Mouse (Mus musculus) megakaryocyte, adult 5-6 weeks (primary cell): Measurements from ENCODE around the gene Map3k1. TPM values are rescaled to one million over a fixed set of nuclear protein-coding genes. Genes with fewer than 3 reads are reported as not detected.
A peak's percentile ranks its signal among the peaks of the same experiment; 100 is the strongest.

Experiments
- ATAC-seq: 2 replicates; pipeline ENCODE4 v1.8.0; 2016; ENCODE audit warnings: mild to moderate bottlenecking, inconsistent platforms; ENCODE audit not compliant: poor library complexity, severe bottlenecking
- total RNA-seq, 2 experiments: library from RNA; stranded (forward) in 1 of 2; stranded (reverse) in 1 of 2; fragments of 153-499, 151-499 nt in 1 of 2; fragments of 221-1000, 200-1000 nt in 1 of 2; gene quantifications; 2 replicates each; pipeline versions ENCODE4 v1.2.3 to v1.2.4; 2015 to 2017

Map3k1 gene
- total RNA-seq, 2 experiments from 2014 or later, result 61.5 to 74.4 TPM

DNA sequence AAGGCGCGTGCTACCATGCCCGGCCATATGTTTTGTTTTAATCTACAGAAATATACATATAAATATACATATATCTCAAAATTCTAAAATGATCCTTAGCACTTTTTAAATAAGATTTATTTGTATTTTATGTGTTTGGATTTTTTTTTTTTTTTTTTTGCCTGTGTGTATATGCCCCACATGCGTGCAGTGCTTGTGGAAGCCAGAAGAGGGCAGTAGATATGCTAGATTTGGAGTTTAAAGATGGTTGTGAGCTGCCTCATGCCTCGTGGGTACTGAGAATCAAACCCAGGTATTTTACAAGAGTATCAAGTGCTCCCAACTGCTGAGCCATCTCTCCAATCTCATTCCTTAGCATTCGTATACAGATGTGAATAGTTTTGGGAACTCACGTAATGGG lies 6.2 kb upstream of the Map3k1 start:
- no peak for ATAC-seq

DNA sequence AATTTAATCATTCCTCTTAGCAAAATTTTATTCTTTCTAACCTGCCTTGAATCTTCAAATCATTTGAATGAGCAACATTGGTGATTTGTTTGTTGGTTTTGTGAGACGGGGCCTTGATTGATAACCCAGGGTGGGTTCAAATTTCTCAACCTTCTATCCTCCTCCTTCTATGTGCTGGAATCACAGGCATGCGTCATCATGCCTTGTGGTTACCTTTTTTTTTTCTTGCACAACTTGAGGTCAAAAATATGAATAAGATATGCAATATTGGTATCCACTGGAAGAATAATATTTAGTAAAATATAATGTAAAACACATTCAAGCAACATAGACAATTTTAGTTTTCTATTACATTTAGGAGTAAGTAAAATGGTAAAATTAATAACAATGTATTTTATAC lies 3.9 kb upstream of the Map3k1 start:
- no peak for ATAC-seq

- no peak for ATAC-seq
Observed at GRCm38 (mm10) chr13:111810998-111811628, 2.3 kb upstream of the Map3k1 start.

DNA sequence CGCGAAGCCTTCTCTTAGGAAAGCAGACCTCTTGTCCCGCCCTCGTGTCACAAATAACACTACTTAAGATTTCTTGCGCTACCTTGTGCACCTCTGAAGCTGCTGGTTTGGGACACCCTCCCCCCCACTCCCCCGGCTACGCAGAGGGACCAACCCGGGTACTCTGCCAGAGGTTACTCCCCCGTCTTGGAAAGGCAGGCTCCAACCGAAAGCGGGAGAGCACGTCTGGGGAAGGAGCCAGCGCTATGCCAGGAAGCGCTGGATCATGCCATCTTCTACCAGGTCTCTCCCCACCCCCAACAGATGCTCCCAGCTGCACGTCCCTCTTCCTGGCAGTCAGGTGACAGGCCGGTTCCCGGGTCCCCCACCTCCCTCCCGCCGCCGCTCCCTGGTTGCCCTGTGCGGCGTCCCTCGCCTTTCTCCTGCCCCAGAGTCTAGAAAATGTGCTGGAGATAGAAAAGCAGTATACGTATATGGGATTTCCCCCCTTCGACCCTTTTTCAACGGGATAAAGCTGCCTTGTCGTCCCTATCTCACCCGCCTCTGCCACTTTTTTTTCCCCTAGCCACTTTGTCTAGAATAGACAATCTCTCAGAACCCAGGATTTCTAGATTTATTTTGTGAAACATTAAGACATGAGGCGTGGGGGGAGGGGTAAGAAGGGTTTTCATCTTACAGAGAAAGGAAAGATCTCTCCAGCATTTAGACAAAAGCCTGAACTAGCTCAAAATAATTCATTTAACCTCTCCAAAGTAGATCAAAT lies 854 bp upstream of the Map3k1 start:
- peak; percentile 4 for ATAC-seq

GRCm38 (mm10) chr13:111808387-111808636 lies 481 bp downstream of the Map3k1 start:
- no peak for ATAC-seq

DNA sequence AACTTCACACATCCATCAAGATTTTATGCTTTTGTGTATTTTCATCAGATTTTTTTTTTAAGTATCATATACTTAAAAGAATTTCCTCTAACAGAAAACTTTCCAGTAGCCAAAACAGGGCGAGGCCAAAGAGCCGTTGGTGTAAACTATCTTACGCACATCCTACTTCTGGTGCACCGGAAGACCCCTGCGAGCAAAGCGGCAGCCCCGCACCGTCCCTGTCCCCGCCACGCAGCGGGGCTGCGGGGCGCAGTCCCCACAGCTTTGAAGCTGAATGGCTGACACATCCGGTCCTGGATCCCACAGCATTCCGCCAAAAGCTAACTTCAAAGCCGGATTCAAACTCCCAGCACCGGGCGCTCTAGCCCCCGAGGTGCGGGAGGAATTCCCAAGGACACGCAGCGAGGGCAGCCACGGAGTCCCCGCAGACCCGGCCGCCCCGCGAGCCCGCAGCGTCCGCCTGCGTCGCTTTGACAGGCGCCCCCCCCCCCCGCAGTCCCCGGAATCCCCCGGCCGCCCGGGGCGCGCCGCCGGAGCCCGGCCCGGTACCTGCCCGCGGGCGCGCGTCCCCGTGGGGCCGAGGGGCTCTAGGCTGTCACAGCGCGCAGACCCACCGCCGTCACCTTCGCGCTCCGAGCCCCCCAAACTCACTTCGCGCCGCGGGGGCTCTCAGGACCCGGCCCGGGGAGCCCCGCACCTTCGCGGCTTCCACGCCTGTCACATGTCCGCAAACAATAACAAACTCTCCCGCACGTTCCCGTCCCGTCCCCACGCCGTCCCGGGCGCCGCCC lies 1.0 kb downstream of the Map3k1 start:
- peak; percentile 36 for ATAC-seq

DNA sequence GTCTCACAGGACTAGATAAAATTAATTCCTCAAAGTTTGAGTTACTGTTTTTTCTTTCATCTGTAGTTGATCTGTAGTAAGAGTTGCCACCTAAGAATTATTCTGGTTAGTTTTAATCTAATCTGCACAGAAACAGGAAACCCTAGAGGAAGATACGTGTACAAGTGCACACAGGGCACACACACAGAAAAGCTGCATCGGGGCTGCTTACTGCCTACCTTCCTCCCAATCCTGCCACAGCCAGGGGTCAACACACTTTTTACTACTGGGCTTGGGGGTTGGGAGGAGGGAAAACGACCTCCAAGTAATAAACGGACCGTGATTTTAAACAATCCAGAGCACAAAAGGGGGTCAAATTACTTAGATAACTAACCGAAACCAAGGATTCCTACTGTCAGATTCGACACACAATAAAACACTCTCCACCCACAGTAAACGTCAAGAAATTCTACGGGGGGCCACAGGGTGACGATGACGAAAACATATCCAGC lies 1.6 kb downstream of the Map3k1 start:
- ATAC-seq, result peak; percentile 22

DNA sequence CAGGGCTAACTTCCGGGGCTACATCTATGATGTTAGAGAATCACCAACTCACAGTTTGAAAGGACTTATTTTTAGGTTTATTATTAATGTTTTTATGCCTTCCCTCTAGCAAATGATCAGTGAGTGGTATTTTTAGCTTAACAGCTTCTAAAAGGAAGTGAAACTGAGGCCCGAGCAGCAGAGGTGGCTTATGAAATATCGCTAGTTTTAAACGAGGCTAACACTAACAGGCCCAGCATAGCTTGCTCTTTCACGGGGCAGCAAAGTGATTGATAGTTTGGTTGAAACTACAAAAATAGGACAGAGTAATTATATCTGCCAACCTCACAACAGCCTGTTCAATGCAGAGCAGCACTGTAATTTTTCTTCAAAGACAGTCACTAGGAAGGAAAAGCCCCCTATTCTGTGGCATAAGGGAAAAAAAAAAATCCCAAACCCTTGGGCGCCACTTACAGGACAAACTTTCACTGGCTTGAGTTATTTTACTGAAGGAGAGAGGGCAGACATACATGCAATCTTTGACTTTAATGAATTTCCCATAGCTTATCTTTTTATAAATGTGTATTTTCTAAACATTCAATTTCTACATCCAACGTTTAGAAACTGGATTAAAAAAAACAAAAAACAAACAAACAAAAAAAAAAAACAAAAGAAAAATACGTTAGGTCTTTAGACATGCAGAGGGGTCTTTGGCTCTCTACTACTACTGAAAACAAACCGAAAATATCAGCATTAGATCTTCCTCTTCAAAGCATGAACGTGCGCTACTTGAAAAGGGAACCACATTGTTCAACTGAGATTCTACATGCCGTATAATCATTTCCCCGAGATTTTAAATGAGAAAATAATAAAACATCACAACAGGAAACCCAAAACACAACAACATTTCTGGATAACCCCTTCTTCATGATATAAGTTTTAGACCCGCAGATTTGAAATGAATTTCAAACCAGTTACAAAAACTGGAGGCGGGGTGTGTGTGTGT lies 2.8 kb downstream of the Map3k1 start:
- peak; percentile 26; the same call in 1 of the 2 replicates for ATAC-seq

DNA sequence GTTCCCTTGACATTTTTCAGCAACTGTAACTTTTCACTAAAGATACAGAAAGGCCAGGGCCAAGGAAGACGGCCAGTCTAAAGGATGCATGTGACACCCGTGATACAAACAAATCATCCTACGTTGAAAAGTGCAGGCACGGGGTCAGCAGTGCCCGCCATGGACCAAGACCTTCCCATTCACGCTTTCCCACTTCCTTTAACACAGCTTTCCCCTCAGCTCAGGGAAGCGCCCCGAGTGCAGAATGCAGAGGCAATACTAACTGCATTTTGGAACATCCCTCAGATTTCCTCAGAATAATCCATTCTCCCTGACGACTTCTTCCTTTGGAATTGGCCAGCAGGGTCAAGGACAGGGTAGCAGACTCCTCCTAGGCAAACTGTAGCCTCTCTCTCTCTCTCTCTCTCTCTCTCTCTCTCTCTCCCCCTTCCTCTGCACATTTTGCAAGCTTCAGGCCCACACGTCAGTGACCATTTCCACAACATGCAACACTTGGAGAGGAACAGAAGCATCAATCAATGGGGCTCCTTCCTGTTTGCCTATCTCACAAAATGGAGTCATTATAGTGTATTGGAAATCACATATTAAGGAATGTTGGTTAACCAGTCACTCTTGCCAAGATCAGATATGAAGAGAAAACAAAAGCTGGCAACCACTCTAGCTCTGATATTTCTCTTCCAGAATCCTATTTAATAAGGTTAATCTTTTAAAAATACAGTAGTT lies 3.7 kb downstream of the Map3k1 start:
- peak; percentile 41 for ATAC-seq

GRCm38 (mm10) chr13:111804189-111804588 lies 4.6 kb downstream of the Map3k1 start:
- no peak for ATAC-seq

DNA sequence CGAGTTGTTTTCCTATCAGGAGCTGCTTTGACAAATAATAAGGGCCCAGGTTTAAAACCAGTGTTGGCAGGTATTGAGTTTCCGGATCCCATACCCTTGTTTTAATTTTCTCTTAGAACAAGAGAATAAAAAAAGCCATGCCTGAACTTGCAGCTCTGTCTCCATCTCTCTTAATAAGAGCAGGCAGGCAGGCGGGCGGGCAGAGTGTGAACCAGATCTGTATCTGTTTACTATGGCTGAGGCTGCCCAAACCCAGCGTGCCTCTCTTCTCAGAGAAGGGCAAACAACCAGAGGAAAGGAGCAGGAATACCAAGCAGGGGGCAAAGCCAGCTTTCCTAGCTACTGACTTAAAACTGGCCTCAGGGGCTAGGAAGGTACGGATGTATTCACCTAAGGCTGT lies 5.3 kb downstream of the Map3k1 start:
- no peak for ATAC-seq

DNA sequence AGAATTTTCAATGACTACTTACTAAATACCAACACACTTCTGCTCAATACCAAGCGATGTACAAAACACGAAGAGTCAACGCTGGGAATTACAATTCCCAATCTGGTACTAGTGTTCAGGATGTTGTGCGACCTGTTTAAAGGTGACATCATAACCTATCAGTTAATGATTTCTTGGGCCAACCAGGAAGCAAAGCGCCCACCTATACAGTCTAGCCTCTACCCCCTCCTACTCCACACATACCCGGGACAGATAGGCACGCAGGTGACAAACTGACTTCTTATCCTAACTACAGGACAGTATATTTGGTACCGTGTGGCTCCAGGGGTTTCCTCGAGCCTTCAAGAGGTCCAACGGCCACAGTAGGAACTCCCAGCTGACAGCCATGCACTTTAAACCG lies 5.9 kb downstream of the Map3k1 start:
- ATAC-seq, result no peak

DNA sequence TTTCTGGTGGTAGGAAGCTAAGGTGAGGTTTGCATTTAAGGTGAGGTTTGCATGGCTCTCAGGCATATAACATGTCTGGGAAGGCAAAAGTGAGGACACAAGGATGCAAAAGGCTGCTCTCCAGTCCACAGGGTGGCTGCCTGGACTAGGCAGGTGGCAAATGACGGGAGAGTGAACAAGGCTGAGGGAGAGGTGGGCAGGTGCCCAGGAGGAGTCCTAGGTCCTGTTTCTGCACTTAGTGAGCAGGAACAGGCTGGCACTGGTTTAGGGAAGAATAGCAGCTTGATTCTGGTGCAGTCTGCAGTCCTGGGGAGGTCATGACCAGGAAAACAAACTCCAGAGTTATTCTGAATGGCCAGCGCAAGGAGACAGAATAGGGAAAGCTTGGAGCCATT lies 6.5 kb downstream of the Map3k1 start:
- ATAC-seq, result no peak

DNA sequence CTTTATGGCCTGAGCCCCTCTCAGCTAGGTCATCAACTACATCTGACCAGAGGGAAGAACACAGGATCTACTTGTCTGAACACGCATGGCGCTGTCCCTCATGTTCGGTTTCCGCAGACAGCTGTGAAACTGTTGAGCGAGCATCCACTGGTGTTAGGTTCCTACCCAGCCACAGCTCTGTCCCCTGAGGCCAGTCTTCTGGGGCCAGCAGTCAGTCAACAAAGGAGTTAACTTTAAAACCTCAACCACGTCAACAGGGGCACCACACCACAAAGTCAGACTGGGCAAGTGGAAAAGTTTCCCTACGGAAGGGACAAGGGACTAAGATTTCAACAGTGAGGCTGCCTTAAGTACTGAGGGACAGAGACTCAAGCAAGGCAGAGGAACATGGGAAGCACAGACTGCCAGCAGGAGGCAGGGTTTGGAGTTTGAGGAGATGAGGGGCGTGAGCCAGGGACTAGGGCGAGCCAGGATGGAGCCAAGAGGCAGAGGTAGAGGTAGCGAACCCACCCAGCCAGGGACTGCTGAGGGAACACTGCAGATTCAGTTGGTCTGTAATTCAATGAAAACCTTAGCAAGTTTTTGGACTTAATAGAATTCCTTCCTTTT lies 7.0 kb downstream of the Map3k1 start:
- no peak for ATAC-seq

DNA sequence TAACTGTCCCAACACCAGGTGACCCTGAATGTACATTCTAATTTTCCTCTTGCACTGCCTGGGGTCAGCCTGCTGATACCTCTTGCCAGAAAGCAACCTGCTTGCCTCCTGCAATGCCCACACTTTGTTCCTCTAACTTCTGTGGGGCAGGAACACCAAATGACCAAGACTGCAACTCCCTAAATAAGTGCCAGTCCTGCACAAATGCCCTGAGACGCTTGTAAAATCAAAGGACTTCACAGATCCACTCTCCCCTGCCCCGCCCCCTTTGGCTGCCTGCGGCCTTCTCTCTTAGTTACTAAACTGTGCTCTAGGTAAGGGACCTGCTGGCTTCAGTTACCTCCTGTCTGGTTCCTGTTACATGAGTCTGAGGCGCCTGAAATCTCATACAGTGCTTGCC lies 7.9 kb downstream of the Map3k1 start:
- no peak for ATAC-seq

DNA sequence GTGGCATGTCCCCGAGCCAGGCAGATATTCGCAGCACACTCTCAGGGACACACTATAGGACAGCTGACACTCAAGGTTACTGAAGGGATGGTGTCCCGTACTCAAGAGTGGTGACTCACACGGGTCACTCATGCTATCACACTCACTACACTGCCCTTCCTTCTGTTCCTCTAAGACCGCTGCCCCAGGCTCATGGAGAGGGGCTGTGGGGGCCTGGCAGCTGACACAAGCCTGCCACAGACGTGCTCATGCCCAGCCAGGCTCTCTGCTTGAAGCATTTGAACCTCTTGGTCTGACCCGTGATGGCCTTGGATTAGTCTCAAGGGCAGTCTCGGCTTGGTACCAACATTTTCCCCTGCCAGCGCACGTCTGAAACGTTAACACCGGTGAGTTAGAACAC lies 10.7 kb downstream of the Map3k1 start:
- no peak for ATAC-seq

- peak; percentile 90 for ATAC-seq
Observed at GRCm38 (mm10) chr13:111797021-111797420, 11.8 kb downstream of the Map3k1 start.

DNA sequence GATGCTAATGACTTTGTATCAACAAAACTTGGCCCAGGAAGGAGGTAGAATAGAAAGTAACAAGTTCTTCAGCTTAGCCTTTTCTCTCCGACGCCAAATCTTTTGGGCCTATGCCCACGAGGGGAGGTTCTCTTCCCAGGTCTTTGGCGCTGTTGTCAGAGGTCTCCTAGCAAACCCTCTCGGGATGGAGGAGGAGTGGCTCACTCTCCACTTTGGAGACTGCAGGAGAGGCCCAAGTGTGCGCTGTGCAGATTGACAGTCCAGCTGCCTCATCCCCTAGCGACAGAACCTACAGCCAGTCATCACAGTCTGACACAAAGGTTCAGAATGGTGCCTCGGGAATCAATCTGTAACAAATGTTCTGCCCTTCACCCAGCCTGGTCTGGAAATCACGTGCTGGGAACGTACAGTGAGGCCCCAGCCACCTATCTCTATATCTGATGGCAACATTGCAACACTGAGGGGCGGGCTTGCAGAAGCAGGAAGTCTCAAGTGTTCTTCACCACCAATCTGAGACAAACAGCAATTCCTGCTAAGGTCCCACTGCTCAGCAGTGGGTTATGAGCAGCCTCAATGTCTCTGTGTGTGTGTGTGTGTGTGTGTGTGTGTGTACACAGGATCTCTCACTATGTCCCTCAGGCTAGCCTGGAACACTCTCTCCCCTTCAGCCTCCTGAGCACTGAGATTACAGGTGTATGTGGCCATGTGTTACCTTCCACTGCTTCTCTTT lies 12.4 kb downstream of the Map3k1 start:
- ATAC-seq, result peak; percentile 81

DNA sequence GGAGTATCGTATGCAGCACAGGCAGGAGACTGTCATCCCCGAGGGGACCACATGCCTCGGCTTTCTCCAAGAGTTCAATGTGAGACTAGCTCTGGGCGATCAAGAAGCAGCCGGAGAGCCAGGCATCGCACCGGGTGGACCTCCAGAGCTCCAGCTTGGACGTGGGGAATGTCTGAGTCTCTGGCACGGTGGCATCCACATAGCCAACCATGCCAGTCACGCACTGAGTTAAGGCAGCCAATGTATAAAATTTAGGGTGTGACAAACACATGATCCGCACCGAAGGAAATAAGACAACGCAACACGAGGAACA lies 15.9 kb downstream of the Map3k1 start:
- no peak for ATAC-seq
